Mouse (Mus musculus) bone marrow, adult 2 months (tissue): ENCODE measurements around the gene Chpt1. TPM values are rescaled to one million over a fixed set of nuclear protein-coding genes. Genes with fewer than 3 reads are reported as not detected.
"Not testable (repeated sequence)": the region's sequence is repeated elsewhere in the genome, so short reads cannot be mapped to it uniquely, and the experiment has no call there.

ENCODE experiments used
- H3K27ac ChIP-seq: fragments of 200-500 bp; 2 replicates; pipeline ENCODE4 v1.5.1; 2012; ENCODE audit warnings: low read depth, mild to moderate bottlenecking, control low read depth, inconsistent platforms, low read length; ENCODE audit not compliant: control insufficient read depth, poor library complexity, insufficient read depth
- H3K4me1 ChIP-seq: fragments of 200-500 bp; 2 replicates; pipeline ENCODE4 v1.6.1; 2011; ENCODE audit warnings: low read length; ENCODE audit not compliant: control insufficient read depth, insufficient read depth
- H3K4me3 ChIP-seq: fragments of 200-500 bp; replicated peaks from 2 replicates; pipeline ENCODE3; 2011; ENCODE audit warnings: mild to moderate bottlenecking, low read depth, low read length, control low read depth; ENCODE audit not compliant: control insufficient read depth
- CTCF ChIP-seq: fragments of 200-500 bp; IDR thresholded peaks from 2 replicates; pipeline ENCODE4 v1.5.1; 2011; ENCODE audit warnings: low read length, control low read depth; ENCODE audit not compliant: control insufficient read depth, insufficient read depth
- POLR2A ChIP-seq: fragments of 200-500 bp; IDR thresholded peaks from 2 replicates; pipeline ENCODE4 v1.6.1; 2011; ENCODE audit warnings: low read depth, mild to moderate bottlenecking, control low read depth, low read length, borderline replicate concordance; ENCODE audit not compliant: control insufficient read depth
- WGBS: fragments of 180-500 bp; shearing (Covaris S2); methylation state at CpG from one replicate; pipeline ENCODE4 v1.1.7; 2018; 5-methylcytosine and 5-hydroxymethylcytosine counted together
- polyA plus RNA-seq: library from polyadenylated mRNA; stranded (reverse); fragments of >200 nt; gene quantifications from 2 replicates; pipeline ENCODE4 v1.2.4, GENCODE M21; 2011; ENCODE audit warnings: low replicate concordance; ENCODE audit not compliant: missing spikeins, insufficient read depth, insufficient read length

Chpt1 gene
- 11.2 and 21.9 TPM in 2 replicates for polyA plus RNA-seq

GRCm38 (mm10) chr10:88503421-88504314, at the start of gene Chpt1:
Gene Chpt1, minus strand, starts transcription at chr10:88504073.
- no peak for TF ChIP-seq CTCF
- peak; percentile 37; the same call in 1 of the 2 replicates for TF ChIP-seq POLR2A
- peak within 1 kb of the TSS; percentile 40; the same call in 1 of the 2 replicates for H3K27ac ChIP-seq
- H3K4me1 ChIP-seq = no peaks in the 10 kb centered on the region; the same call in 1 of the 2 replicates
- WGBS = under 1% methylated on average over 60 of the region's 80 CpGs
- H3K4me3 ChIP-seq = peak within 1 kb of the TSS; percentile 70

- Histone ChIP-seq H3K4me3 (no peak overlapping the region), H3K4me1 (no peaks in the 10 kb centered on the region), H3K27ac (no peak overlapping the region)
- no peak for TF ChIP-seq POLR2A
- no peak for TF ChIP-seq CTCF
- WGBS = 84% methylated on average over 2 of the region's 2 CpGs
Measured at GRCm38 (mm10) chr10:88552738-88553137, 48.9 kb upstream of the Chpt1 start.

GRCm38 (mm10) chr10:88550225-88550624, 46.4 kb upstream of the Chpt1 start:
- no peak for TF ChIP-seq POLR2A
- TF ChIP-seq CTCF = no peak
- no peaks in the 10 kb centered on the region for H3K4me1 ChIP-seq
- H3K4me3 ChIP-seq = no peak overlapping the region
- 74% methylated on average over 3 of the region's 3 CpGs for WGBS
- no peak overlapping the region for H3K27ac ChIP-seq

- no peaks in the 10 kb centered on the region for H3K4me1 ChIP-seq
- TF ChIP-seq POLR2A = no peak
- no peak for TF ChIP-seq CTCF
- H3K27ac ChIP-seq = no peak overlapping the region
- 62% methylated on average over 2 of the region's 2 CpGs for WGBS
- H3K4me3 ChIP-seq = no peak overlapping the region
Measured at GRCm38 (mm10) chr10:88547635-88548034, 43.8 kb upstream of the Chpt1 start.

- Histone ChIP-seq H3K4me1 (no peaks in the 10 kb centered on the region), H3K27ac (no peak overlapping the region), H3K4me3 (no peak overlapping the region)
- 70% methylated on average over 5 of the region's 5 CpGs for WGBS
- TF ChIP-seq CTCF (no peak), POLR2A (no peak)
Measured at GRCm38 (mm10) chr10:88530631-88531030, 26.8 kb upstream of the Chpt1 start.

GRCm38 (mm10) chr10:88524016-88524415, 20.1 kb upstream of the Chpt1 start:
- TF ChIP-seq CTCF (no peak), POLR2A (no peak)
- Histone ChIP-seq H3K4me1 (no peaks in the 10 kb centered on the region), H3K27ac (no peak overlapping the region), H3K4me3 (no peak overlapping the region)
- WGBS = 81% methylated on average over 2 of the region's 2 CpGs

GRCm38 (mm10) chr10:88523212-88523611, 19.3 kb upstream of the Chpt1 start:
- WGBS = 89% methylated on average over 1 of the region's 1 CpGs
- Histone ChIP-seq H3K4me3 (no peak overlapping the region), H3K27ac (no peak overlapping the region), H3K4me1 (no peaks in the 10 kb centered on the region)
- no peak for TF ChIP-seq POLR2A
- TF ChIP-seq CTCF = no peak

- 84% methylated on average over 8 of the region's 8 CpGs for WGBS
- TF ChIP-seq POLR2A = no peak
- TF ChIP-seq CTCF = no peak
- no peak overlapping the region for H3K4me3 ChIP-seq
- no peaks in the 10 kb centered on the region for H3K4me1 ChIP-seq
- no peak overlapping the region for H3K27ac ChIP-seq
Measured at GRCm38 (mm10) chr10:88522795-88523194, 18.9 kb upstream of the Chpt1 start.

- 78% methylated on average over 7 of the region's 7 CpGs for WGBS
- H3K4me3 ChIP-seq, H3K4me1 ChIP-seq, H3K27ac ChIP-seq: not testable (repeated sequence)
Measured at GRCm38 (mm10) chr10:88515049-88515448, 11.2 kb upstream of the Chpt1 start.
